Mouse (Mus musculus): ENCODE data around the gene Ankrd2.

DNA sequence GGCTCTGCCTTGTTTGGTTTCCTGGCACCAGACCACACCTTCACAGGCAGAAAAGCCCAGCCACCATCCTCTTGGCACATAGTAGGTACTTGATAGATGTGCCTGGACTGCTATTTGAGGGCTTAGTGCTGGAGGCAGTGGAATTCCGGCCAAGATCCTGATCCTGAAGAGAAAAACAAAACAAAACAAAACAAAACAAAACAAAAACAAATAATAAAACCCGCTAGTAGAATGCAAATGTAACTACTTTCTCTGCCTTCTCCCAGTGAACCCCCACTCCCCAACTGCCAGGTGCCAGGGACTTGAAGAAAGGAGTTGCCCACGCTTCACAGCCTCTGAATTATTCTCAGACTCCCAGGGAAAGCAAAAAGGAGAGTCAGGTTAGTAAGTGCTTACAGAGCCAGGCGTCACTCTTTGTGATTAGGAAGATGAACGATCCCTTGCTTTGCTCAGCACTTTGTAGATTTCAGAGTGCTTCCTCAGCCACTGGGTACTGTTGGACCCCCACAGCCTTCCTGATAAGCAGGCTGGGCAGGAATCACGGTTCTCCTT lies 43.8 kb upstream of the Ankrd2 start:
- TF ChIP-seq CTCF (IDR thresholded peaks at IDR 0.05; ENCODE audit: low read depth) (no peak), EP300 (IDR thresholded peaks at IDR 0.05; ENCODE audit: low read depth) (no peak)
